Mouse (Mus musculus) frontal cortex, postnatal 36 days (tissue): Measurements from ENCODE around the gene Mcpt9.
"Not testable (repeated sequence)": the region's sequence is repeated elsewhere in the genome, so short reads cannot be mapped to it uniquely, and the experiment has no call there.

ENCODE experiments used
- DNase-seq, 2 experiments: peaks; one replicate each; pipeline ENCODE4 v3.0.0; 2022; ENCODE audit warnings: low spot score in 2 of 2

The Mcpt9 gene

DNA sequence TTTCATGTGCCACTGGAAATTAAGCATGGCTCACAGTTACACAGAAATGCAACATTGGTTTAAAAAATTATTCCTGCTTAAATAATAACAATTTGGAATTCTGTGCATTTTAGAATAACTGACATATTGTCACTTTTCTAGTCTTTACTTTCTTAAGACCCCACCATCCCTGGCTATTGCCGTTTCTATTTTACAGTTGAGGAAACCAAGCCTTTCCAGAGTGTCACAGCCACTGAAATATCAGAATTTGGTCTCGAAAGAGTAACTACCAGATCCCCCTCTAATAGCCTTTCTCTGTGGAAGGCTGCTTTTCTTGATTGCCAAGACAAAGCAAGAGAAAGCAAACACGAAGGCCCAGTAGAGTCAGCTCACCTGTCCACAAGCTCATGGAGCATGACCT lies at the start of gene Mcpt9:
Mcpt9 (minus strand) TSS at position 101 of the 400 bp plus-strand sequence.
- not testable (repeated sequence) for DNase-seq

DNA sequence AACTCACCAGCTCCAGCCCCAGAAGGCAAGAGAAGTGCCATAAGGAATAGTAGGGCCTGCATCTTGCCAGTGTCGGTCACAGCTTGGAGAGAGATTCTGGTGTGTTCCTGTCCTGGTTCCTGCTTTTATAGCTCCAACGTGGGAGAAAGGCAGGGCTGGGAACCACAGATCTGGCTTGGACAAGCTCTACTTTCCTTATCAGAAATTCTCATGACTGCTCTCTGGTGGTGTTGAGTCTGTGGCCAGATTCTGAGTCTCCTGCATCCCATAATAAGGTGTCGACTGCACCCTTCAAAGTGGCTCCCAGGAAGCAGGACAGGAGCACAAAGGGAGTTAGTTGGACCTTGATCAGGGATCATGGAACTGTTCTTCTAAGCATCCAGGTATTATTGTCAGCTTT lies 31.9 kb upstream of the Mcpt9 start, which contains the start of gene Mcpt4:
Mcpt4 (minus strand) TSS at position 101 of the 400 bp plus-strand sequence.
- DNase-seq, result not testable (repeated sequence)

DNA sequence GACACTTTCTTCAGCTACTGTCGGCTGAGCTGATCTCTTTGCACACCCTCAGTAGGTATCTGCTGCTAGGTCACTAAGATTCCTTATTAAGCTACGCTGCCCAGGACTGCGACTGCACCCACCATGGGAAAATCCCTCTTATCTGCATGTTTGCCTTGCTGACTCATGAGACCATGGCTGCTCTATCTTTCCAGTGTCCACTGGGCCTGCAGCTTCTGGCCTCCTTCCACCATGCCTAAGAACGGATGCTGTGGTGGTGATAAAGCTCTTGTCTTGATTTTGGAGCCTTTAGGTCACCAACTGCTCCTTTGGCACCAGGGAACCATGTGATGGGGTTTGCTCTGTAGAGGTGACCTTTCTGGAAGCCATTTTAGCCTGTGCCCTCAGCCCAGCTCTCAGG lies 27.4 kb upstream of the Mcpt9 start:
- no peak for DNase-seq

DNA sequence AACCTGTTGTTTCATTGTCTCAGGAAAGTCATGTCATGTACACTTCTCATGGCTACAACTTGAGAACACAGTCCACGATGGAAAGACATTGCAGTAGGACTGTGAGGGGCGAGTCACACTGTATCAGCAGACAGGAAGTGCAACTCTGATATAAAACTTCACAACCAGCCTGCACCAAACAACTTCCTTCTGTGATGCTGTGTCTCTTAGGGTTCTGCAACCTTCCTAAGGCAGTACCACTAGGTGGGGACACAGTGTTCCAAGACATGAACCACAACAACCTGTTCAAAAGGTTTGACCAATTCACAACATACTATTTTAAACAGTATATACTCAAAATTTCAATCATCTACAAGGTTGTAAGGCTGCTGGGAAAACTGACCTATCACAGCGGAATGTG lies 25.1 kb upstream of the Mcpt9 start:
- no peak for DNase-seq

DNA sequence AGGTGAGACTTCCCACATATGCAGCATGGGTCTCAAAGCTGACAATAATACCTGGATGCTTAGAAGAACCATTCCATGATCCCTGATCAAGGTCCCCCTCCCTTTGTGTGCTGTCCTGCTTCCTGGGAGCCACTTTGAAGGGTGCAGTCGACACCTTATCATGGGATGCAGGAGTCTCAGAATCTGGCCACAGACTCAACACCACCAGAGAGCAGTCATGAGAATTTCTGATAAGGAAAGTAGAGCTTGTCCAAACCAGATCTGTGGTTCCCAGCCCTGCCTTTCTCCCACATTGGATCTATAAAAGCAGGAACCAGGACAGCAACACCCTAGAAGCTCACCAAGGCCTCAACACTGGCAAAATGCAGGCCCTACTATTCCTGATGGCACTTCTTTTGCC lies 11.5 kb upstream of the Mcpt9 start, which contains the start of gene Mcpt2:
Mcpt2 (plus strand) TSS at position 250 of the 400 bp plus-strand sequence.
- not testable (repeated sequence) for DNase-seq

DNA sequence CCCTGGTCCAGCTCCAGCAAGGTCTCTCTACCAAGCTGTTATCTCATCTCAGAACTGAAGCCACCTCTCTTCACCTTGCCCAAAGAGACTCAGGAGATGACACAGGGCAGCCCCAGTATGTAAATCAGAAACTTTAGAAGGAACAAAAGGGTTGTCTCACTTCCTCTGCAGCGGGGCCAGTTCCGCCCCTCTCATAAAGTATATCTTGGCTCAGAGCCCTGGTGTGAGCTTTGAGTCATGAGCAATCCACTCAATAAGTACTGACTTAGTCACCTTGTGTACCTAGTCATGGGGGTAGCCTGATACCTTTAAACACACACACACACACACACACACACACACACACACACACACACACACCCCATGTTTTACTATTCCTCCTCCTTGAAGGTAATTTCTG lies 4.1 kb upstream of the Mcpt9 start:
- no peak for DNase-seq

DNA sequence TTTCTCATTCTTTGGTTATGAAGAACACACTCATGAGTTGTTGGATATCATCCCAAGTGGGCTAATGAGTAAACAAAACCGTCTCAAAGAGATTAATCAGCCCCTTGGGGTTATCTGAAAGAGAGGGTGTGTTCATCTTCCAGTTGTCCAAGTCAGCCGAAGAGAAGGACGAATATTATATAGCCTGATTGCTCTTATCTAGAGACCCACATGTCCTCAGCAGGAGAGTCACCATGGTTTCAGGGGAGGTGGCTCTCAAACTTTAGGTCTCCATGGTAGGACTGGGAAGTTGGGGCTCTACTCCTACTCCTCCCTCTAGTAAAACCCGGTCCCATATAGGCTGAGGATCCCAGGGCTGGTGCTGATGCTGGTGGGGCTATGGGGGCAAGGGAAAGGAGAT lies 9.0 kb downstream of the Mcpt9 start:
- not testable (repeated sequence) for DNase-seq

DNA sequence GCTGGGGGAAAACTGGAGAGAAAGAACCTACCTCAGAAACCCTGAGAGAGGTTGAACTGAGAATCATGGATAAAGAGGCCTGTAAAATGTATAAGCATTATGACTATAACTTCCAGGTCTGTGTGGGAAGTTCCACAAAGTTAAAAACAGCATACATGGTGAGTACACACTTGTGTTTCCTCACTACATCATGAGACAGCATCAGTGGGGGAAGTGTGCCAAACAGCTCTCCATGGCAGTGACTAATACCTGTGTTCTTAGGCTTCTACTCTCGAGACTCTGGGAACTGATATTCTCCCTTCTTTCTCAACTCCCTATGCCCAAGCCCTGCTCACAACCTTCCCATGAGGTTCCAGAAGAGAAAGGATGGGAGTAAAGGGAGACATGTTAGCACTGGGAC lies 10.8 kb downstream of the Mcpt9 start:
- peak; percentile 5 for DNase-seq

DNA sequence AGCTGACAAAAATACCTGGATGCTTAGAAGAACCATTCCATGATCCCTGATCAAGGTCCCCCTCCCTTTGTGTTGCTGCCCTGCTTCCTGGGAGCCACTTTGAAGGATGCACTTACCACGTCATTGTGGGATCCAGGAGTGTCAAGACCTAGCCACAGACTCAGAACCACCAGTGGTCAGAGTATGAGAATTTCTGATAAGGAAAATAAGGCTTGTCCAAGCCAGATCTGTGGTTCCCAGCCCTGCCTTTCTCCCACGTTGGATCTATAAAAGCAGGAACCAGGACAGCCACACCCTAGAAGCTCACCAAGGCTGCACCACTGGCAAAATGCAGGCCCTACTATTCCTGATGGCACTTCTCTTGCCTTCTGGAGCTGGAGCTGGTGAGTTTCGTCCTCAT lies 12.6 kb downstream of the Mcpt9 start, which contains the start of gene Mcpt1:
Mcpt1 (plus strand) TSS at position 301 of the 400 bp plus-strand sequence.
- not testable (repeated sequence) for DNase-seq

DNA sequence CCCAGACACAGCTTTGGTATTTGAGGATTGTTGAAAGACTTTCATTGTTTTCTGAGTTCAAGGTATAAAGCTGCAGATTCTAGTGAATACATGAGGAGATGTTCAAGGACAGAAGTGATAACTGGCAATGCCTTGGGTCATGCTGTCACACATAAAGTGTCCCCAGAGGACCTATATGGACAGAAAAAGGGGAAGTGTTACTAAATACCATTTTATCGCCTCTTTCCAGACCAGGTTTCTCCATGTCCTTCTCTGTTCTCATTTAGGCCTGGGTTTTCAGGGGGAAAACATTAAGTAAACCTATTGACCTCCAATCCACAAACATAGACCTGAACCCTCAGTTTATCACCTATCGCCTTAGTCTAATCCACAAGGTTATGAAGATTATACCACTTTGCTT lies 16.4 kb downstream of the Mcpt9 start:
- DNase-seq, result no peak

DNA sequence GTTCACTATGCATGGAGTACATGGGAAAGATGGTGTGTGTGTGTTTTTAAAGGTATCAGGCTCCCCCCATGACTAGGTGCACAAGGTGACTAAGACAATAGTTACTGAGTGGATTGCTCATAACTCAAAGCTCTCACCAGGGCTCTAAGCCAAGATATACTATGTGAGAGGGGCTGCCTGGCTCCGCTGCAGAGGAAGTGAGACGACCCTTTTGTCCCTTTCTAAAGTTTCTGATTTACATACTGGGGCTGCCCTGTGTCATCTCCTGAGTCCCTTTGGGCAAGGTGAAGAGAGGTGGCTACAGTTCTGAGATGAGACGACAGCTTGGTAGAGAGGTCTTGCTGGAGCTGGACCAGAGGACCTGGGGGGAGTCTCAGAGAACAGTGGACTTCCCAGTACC lies 17.1 kb downstream of the Mcpt9 start:
- DNase-seq, result no peak

DNA sequence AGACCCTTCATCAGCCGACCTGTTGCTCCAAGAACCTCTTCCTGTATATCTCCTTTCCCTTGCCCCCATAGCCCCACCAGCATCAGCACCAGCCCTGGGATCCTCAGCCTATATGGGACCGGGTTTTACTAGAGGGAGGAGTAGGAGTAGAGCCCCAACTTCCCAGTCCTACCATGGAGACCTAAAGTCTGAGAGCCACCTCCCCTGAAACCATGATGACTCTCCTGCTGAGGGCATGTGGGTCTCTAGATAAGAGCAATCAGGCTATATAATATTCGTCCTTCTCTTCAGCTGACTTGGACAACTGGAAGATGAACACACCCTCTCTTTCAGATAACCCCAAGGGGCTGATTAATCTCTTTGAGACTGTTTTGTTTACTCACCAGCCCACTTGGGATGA lies 42.8 kb downstream of the Mcpt9 start:
- DNase-seq, result not testable (repeated sequence)
